Mouse (Mus musculus): ENCODE measurements around the gene Mpv17l2.

The Mpv17l2 gene

DNA sequence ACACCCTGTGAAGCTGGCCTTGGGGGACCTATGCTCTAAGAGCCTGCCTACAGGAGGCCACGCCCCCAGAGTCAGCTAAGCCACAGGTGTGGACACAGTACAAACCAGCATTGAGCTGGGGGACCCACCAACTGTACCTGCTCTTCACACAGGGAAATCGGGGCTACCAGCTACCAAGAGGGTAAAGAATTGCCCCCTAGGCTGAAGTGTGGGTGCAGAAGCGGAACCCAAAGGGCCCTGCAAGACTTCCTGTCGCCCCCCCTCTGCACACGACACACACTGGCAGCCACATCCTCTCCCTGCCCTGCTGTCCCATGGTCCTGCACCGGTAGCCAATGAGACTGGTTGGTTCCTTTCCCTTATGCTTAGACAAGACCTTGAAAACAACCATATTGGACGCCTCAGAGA is 30.6 kb upstream of the Mpv17l2 start:
- no peak for DNase-seq (ENCODE audit: extremely low spot score, low spot score)

DNA sequence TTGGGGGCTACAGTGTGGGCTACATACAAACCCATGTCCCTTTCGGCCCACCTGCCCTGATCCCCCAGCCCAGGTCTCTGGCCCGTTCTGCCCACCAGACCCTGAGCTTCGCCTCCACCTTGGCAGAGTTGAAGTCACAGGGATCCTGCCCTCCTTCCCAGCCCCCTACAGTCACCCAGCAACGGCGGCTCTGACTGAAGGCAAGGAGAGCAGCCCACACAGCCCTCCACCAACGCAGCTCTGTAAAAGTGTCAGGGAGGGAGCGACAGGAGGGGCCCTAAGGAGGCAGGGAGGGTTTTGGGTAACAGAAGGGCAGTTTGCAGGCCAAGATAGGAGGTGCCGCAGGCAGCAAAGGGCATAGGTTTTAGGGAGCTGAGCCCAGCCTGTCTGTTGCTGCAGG is 30.1 kb upstream of the Mpv17l2 start:
- DNase-seq (ENCODE audit: extremely low spot score, low spot score), result no peak

DNA sequence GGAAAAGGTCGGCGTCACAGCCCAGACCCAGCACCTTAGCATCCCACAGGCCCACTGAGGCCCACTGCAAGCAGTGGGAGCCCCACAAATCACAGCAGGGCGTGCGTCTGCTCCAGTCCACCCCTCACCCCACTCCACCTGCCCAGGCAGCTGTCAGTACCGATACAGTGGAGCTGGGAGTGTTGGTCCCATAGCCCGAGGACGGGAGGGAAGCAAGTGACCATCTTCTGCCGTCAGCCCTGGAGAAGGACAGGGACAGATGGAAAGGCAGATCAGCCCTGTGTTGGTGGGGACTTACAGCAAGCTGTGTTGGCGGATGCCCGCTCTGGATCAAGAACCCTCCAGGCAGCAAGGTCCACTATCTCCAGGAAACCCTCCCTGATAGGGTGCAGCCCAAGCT is 28.3 kb upstream of the Mpv17l2 start:
- no peak for DNase-seq (ENCODE audit: extremely low spot score, low spot score)

DNA sequence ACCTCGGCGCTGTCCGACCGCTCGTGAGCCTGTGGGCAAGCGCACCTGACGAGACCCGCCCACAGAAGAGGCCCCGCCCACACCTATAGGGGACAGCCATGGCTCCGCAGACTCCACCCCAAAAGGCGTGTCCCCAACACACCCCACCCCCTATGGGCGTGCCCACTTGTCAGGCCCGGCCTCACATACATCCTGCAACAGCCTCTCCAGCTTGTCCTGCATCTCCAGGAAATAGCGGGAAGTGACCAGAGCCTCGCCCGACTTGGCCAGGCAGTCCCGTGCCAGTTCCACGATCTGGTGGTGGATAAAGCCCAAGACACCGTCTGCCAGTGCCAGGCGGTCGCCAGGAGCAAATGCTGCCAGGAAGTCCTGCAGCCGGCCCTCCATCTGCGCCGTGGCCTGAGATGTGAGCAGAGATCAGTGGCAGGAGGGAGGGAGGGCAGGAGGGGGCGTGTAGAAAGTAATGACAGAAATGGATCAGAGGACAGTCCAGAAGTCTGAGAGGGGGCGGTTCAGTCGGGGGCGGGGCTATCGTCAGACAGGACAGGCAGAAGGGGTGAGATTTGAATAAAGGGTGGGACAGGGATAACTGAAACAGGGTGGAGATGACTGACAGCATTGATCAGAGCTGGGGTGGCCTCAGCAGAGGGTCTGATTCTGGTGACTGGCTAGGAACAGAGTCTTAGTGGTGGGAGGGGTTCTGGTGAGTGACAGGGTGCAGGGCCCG is 27.4 kb upstream of the Mpv17l2 start:
- peak; percentile 70 for DNase-seq (ENCODE audit: extremely low spot score, low spot score)

DNA sequence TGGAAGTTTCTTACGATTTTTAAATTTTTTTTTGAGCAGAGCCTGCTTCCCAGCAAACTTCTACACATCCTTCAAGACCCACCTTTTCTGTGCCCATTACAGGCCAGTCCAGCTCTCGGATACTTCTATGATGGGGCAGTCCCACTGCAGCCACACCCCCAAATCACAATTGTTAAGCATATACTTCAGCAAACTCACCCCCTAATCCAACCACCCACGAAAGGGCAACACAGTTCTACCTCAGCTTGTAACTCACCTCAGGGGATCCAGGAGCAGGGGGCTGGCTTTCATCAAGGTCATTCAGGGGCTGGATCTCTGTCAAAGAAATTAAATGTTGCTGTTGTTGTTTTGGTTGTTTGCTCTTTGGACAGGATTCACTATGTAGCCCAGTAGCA is 26.3 kb upstream of the Mpv17l2 start:
- no peak for DNase-seq (ENCODE audit: extremely low spot score, low spot score)

DNA sequence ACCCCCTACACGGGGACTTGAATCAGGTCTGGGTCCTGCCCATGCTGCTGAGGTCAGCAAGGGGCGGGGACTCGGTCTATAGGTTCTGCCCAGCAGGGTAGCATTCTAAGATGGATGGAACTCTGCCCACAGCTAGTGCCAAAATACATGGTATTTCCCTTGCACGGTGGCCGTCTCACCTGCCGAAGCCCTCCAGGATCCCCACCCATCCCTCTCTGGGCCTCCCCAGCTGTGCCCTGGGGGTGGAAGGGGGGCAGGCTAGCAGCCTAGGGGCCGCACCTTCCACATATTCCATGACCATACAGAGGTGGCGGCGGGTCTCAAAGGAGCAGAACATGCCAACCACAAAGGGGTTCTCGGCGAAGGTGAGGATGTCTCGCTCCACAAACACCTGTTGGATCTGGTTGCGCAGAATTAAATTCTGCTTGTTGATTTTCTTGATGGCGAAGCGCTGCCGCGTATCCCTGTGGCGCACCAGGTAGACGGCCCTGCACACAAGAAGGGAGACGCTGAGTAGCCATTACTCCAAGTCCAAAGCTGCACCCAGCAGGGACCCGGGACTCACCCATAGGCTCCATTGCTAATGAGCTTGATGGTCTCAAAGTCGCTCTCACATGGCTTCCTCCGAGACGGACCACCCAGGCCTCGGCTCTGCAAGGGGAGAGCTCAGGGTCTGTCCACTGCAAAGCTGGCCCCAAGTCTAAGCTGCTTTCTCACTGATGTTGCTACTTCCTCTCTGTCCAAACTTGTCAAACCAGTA is 25.7 kb upstream of the Mpv17l2 start:
- no peak for DNase-seq (ENCODE audit: extremely low spot score, low spot score)

DNA sequence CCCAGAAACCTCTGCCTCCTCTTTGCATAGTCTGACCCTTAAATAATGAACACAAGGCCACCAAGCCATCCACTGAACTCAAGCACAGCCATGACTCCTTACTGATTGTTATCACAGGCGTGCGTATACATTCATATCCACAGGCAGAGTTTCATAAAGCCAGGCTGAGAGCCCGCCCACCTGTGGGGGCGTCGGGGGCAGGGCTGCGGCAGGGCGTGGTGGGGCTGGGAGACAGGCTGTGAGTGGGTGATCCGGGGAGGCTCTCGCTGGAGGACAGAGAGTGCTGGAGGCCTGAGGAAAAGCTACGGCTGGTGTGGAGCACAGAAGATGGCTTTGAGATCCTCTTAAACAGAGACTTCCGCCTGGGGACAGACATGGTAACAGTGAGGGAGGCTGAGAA is 19.3 kb upstream of the Mpv17l2 start:
- DNase-seq (ENCODE audit: extremely low spot score, low spot score), result no peak

DNA sequence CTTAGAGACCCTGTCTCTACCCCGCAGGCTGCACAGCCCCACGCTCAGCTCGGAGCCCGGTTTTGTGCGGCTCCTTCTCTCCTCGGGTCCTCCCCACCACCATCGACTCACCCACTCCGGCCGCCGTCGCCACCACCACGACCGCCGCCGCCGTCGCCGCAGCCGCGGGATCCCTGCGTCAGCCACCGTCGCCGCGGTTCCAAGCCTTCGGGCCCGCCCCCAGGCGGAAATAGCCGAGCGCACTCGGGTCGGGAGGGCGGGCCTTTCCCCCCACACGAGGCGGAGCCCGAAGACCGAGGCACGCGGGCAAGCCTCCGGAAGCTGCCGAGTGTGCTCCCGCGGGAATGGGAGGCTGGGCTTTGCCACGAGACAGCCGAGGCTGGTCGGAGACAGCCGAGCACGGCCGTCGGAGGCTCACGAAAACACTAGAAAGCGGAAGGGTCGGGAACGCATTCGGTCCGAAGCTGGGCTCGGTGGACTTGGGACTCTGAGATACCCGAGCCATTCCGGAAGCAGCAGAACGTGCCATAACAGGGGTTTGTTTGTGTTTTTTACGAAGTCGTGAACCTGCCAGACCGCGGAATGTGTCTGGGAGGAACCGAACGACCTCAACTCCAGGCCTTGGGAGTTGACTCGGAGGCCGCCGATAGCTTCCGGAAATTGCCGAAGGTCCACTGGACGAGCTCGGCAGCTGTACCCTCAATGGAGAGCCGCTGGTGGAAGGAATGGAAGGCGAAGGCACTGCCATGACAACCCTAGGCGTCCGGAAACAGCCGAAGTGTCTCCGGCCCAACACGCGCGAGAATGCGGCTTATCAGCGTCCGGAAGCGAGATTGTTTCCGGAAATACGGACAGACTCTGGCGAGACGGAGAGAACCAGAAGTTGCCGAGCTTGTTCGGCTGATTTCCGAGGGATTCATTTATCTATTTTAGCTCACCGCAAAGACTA is 16.0 kb upstream of the Mpv17l2 start, which contains the start of gene Pik3r2:
Pik3r2 (minus strand) TSS at position 218 of the 949 bp plus-strand sequence.
- peak; percentile 98 for DNase-seq (ENCODE audit: extremely low spot score, low spot score)

DNA sequence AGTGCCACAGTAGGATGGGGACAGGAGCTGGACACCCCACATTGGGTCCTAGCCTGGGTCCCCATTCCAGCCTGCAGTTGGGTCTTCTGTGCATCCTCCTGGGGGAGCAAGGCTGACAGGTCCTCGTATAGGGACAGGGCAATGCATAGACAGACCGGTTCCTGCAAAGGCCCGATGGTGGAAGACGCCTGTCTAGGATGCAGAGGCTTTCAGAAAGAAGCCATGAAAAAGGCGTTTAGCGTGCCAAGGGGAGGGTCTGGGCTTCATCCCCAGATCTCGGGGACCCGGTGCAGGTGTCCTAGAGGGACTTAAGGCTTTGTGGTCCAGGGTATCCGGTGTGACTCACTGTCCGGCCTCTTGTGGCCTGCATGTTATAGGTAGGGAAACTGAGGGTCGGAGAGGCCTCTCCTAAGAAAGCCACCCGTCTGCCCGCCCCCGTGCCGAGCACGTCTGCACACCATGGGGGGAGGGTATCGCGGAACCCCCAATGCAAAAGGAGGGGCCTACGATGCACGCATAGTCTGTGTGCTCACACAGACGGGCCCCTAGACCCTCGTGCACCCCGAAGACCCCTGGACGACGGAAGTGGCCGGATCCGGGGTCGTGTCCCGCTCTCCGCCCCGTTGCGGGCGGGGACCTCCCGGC is 15.2 kb upstream of the Mpv17l2 start:
- peak; percentile 39 for DNase-seq (ENCODE audit: extremely low spot score, low spot score)

DNA sequence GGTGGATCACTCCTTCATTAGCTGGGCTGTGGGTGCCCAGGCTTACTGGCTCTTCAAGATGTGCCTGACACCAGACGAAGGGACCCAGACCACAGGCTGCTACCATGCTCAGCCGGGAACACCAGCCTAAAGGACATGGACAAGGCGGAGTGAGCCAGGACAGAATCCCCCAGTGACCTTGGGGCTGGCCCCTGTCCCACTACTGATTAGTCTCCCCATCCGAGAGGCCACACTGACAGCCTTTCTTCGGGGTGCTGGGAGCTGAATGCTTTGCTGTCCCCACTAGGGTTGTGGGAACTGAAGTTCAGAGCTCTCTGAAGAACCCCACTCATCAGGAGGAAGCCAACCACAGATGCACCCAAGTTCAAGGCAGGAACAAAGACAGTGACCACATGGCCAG is 14.5 kb upstream of the Mpv17l2 start:
- no peak for DNase-seq (ENCODE audit: extremely low spot score, low spot score)

DNA sequence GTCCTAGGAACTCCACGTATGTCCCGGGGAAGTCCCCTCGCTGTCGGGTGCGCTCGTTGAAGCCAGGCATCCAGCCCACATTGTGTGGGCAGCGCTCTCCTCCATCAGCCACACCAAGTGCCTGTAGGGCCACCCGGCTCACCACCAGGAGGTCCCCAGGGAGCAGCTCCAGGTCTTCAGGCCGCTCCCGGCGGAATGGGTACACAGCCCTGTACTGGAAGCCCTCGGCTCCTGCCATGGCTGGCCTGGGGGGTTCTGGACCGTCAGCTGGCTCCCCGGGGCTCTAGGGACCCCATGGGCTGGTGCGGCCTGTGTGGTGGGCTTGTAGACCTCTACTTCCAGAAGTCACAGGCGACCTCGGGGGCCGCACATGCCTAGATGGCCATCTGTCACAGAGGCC is 14.0 kb upstream of the Mpv17l2 start:
- DNase-seq (ENCODE audit: extremely low spot score, low spot score), result no peak

DNA sequence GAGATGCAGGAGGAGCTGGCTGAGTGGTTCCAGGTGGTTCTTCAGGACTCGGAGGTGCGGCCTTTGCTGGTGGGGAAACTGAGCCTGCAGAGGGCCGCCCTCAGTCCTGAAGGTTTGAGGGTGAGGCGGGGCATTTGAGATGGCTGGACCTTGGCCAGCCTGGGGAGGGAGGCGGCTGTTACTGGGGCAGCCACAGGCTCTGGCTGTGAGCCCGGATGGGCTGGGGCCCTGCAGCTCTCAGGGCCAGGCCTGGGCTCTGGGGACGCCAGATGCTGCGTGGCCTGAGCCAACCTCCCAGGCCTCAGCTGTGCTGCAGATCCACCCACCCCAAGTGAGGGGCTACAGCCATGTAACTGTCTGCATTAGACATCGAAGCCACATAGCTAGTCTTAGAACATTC is 13.1 kb upstream of the Mpv17l2 start:
- DNase-seq (ENCODE audit: extremely low spot score, low spot score), result no peak

DNA sequence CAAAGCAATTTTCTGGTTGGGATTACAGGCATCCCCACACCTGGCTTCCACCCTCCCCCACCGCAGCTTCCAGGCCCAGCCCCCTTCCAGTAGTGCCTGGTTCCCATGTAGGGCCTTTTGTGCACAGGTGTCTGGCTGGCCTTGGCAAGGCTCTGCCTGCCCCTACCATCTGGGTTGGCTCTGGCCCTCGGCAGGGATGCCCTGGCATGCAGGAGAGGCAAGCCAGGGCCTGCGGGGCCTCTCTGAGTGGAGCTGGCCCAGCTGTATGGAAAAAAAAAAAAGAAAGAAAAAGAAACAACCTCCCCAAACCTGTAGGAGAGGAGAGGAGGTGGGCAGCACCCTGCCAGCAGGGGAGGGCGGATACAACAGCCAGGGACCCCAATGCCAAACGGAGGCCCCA is 12.7 kb upstream of the Mpv17l2 start:
- no peak for DNase-seq (ENCODE audit: extremely low spot score, low spot score)

DNA sequence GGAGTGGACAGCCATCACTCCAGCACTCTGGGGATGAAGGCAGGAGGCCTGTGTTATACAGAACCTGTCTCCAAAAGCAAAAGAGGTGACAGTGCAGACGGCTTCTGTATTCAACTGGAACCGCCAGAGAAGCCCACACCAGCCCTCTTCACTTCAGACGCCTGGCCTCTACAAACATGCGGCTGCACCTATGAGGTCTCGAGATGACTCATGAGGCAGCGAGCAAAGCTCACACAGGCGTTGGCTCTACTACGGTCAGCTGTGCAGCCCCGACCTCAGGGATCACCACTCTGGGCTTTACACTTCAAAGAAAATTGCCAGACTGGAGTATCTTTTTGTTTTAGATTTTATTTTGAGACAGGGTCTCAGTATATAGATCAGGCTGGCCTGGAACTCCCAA is 12.1 kb upstream of the Mpv17l2 start:
- no peak for DNase-seq (ENCODE audit: extremely low spot score, low spot score)

DNA sequence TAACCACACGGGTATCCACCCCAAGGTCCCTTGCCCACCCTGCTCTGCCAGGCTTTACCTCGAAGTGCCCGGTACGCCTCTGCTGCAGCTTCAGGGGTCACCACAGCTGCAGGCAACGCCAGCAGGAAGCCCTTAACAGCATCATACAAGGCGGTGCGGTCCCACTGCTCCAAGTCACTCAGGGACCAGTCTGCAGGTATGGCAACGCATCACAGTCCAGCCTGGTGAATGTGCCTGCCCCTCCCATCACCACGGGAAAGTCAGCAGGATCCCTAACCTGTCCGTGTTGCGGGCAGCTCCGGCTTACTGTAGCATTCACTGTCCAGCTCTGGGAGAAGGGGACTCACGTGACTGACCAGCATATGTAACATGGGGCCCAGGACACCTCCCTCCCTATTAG is 11.3 kb upstream of the Mpv17l2 start:
- DNase-seq (ENCODE audit: extremely low spot score, low spot score), result no peak

DNA sequence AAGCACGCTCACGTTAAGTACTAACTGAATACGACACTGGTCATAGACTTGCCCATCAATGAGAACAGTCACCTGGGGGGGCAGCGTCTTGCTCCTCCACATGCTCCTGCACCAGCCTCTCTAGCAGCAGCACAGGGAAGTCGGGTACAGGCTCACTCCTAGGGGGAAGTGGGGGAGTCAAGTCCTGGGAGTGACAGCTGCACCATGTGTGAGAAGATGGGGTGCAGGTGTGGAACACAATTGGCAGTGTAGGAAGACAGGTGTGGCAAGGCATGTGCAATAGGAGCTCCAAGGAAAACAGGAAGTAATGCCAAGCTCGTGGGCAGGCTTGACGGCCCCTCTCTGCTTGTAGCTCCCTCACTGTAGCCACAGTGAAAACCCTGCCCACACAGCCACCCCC is 10.5 kb upstream of the Mpv17l2 start:
- DNase-seq (ENCODE audit: extremely low spot score, low spot score), result no peak

DNA sequence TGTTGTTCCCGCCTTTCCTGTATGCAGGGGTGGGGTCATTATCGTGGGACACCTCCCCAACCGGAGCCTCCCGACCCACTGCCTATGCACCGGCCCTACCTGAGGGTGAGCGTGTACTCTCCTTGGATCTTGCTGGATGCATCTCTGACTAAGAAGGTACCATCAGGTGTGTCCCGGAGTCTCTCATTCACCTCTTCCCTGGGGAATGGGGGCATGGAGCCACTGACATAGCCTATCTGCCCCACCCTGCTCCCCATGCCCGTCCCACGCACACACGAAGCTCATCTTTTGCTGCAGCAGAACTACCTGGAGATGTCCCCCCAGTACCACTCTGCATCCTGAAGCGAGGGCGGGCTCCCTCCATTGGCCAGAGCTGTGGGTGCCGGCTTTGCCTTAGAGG is 10.0 kb upstream of the Mpv17l2 start:
- DNase-seq (ENCODE audit: extremely low spot score, low spot score), result no peak

DNA sequence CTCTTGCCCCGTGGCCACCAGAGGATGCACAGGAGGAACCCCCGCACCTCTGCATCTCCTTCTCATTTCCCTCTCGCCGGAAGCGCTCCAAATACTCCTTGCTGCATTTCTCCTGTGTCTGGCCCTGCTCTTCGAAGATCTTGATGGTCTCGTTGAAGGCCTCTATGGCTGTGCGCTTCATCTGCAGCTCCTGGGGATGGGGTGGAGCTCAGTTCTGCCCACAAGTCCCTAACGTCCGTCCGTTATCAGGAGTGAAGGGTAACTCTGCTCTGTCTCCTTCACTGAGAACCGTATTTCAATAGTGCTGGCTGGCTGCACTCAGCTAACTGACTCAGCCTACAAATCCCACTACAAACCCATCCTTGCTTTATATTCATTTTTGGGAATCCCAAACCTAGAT is 9.1 kb upstream of the Mpv17l2 start:
- no peak for DNase-seq (ENCODE audit: extremely low spot score, low spot score)

DNA sequence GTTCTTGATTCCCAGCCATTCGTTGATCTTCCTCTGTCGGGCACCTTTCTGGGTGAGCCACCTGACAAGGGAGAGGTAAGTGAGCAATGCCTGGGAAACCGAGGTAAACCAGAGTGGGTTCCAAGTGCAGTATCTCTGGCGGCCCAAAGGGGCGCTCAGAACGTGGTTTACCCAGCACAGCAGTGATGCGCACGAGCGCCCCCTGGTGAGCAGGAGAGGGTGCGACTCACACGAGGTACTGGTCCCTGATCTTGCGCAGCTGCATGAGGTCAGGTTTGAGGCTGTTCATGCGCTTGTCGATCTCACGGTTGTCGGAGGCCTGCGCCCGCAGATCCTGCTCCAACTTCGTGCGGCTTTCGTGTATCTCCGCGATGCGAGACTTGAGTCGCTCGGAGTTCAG is 8.6 kb upstream of the Mpv17l2 start:
- peak; percentile 95 for DNase-seq (ENCODE audit: extremely low spot score, low spot score)

DNA sequence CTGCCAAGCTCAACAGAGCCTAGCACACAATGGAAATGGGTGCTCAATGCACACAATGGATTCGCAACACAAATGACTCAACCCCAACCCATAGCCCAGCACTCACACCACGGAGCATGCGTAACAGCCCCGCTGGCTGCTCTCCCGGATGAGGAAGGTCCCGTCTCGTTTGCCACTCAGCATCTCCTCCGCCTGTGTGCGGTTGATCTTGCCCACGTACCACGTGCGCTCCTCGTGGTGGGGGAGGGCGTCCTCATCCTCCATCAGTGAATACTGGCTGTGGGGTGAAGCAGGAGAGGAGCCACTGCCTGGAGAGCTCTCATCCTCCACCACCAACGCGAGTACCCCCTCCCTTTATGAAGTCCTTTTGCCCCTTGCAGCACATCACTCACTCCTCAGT is 8.2 kb upstream of the Mpv17l2 start:
- no peak for DNase-seq (ENCODE audit: extremely low spot score, low spot score)

DNA sequence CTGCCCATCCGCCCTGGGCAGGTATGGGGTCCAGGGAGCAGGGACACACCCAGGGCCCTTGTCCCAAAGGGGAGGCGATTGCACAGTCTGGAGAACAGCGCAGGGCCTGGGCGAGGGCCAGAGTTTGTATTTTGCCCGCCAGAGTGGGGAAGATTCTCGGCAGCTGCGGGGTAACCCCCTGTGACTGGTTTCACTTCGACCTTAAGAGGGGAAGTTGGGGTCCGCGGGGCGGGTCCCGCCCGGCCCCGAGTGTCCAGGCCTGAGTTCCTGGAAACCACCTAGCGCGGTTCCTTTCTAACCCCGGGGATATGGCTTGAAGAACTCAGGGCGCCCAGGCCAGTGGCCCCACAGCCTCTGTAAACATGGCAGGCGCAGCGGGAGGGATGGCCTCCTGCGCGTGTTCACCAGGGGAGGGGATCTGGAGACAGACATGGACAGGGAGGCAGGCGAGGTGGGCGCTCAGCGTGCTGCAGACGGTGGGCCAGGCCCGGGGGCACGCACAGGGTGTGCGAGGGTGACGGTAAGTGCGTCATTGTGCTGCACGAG is 7.6 kb upstream of the Mpv17l2 start:
- no peak for DNase-seq (ENCODE audit: extremely low spot score, low spot score)
